Mouse (Mus musculus) megakaryocyte progenitor cell, adult 5-6 weeks (primary cell): ENCODE results near the gene Csnk1e. TPM values are rescaled to one million over a fixed set of nuclear protein-coding genes. Genes with fewer than 3 reads are reported as not detected.
A peak's percentile ranks its signal among the peaks of the same experiment; 100 is the strongest.
"Not testable (repeated sequence)": the region's sequence is repeated elsewhere in the genome, so short reads cannot be mapped to it uniquely, and the experiment has no call there.

Experiments used
- ATAC-seq: replicated peaks from 2 replicates; pipeline ENCODE4 v1.8.0; 2016; ENCODE audit warnings: mild to moderate bottlenecking, moderate TSS enrichment, inconsistent platforms; ENCODE audit not compliant: poor library complexity
- total RNA-seq, 2 experiments: library from RNA; stranded (forward) in 1 of 2; stranded (reverse) in 1 of 2; fragments of 157-497, 149-512 nt in 1 of 2; fragments of 200-1000 nt in 1 of 2; gene quantifications; 2 replicates each; pipeline versions ENCODE4 v1.2.3 to v1.2.4; 2015 to 2017

The Csnk1e gene
- total RNA-seq (2015), result 32.0 and 45.6 TPM in 2 replicates
- total RNA-seq (2017), result 29.1 and 30.7 TPM in 2 replicates

DNA sequence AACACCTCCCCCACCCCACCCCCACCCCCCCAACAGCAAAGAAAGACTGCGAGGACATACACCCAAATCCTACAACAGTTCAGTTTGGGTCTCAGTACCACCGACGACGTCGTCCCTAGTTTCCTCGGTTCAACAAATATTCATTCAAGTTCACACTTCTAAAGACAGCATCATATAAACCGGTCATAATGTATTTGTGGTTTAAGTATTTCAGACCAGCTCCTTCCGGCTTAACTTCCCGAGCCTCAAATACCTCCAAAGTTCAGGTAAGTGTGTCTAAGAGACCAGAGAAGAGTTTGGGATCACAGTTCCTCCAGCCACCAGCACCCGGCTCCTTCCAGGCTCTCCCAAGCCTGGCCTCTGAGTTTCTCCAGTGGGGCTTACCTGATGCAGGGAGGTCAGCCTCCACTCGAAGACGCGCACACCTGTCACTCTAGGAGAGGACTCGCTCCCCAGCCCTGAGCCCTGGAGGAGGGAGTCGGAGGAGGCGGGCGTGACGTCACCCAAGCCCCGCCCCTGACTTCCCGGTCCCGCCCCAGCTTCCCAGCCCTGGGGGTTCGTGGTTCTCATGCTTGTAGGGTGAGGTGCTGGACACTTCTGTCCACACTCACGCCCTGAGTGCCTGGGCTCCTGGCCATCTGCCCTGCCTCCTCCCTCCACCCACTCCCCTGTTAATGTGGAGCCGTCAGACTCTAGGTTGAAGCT is at the start of gene Csnk1e:
Gene Csnk1e (minus strand): TSS at position 461 of the 705 bp plus-strand sequence.
- peak; percentile 79 for ATAC-seq

DNA sequence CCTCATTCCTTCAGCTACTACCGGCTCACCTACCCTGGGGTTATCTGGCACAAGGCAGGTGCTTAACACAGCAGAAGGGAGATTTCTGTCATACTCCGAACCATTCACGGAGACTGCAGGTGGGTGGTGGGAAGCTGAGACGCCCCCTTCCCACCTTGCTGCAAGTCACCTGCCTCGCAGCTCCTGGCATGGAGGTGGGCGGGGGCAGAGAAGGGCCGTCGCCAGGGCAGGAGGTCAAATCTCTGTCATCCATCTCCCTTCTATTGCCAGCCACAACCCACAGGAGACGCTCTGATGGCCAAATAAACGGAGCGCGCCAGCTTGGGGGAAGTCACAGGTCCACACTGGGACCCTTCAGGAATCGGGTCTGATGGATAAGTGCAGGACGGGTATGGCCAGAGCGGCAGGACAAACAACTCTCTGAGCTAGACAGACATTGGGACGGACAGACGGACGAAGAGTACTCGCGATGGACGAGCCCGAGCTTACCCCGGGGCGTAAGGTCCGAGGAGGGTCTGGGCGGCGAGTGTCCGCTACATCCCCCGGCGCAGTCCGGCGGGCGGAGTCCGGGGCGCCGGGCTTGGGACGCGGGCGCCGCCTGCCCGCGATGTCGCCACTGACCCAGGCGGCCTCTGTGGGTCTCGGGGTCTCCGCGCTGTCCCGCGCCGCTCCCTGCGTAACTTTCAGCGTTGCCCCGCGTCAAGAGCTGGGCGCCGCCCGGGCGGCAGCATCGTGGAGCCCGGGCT is 49.5 kb upstream of the Csnk1e start, which contains the start of gene Kcnj4:
Gene Kcnj4 (minus strand): TSS at position 535 of the 746 bp plus-strand sequence.
- ATAC-seq, result no peak

DNA sequence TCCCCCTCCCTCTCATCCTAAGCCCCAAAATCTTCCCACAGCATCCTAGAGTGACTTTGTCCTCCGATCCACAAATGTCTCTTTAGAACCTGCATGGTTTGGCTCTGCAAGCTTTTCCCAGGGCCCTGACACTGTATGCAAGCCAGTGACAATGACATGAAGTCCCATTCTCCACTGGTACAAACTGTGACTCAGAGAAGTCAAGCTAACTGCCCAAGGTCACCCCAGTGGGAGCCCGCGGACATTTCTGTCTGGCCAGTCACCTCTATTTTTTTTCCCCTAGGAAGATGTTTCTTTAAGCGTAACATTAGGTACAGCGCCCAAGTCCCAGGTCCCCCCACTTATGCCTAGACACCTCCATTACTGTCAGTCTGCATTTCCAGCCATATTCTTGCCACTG is 48.1 kb upstream of the Csnk1e start:
- no peak for ATAC-seq

DNA sequence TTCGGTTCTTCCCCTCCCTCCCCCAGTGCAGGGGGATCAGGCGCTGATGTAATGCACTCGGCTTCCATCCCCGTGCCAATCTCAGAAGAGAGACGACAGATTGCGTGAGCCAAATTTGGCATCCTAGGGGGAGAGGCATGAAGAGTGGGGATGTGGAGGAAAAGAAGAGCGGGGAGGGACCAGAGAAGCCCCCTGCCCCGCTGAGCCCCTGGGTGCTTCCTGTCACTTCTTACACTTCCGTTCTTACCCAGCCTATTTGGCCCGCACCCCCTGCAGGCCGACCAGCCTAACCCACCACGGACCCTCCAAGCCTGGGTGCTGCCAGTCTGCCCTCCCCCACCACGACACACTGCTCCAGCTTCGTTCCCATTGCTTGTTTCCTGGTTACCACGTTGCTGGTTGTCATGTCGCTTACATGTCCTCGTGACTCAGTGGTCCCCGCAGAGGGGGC is 47.5 kb upstream of the Csnk1e start:
- ATAC-seq, result no peak

DNA sequence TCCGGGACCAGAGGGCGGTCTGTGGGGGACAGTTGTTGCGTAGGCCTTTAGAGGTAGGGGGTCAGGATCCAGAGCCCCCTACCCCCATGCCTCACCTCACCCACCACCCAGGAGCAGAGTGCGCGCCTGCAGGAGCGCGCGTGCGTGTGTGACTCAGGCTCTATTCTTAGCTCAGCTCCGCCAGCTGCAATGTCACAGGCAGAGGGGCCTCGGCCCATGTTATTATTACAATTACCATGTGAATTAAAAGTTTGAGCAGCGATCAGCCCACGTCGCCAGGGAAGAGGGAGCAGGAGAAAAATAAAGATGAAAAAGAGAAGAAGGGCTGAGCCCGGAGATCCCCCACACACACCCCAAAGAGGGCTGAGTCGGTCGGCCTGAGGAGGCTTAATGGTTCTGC is 44.7 kb upstream of the Csnk1e start:
- no peak for ATAC-seq

DNA sequence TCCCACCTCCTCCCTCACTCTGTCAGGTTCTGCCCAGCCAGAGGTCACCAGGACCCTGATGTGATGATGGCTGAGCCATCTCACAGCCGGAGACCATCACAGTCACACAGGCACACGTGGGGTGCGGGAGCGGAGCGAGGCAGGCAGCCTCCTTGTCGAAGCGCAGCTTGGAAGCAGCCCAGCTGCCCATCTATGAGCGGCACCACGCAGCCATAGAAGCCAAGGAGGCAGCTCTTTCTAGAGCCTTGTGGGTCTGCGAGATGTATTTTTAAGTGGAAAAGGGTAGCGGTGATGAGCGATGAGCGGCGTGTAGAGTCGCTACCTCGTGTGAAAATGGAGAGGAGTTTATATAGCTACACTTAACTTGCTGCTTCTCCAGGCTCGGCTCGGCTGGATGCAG is 38.2 kb upstream of the Csnk1e start:
- no peak for ATAC-seq

DNA sequence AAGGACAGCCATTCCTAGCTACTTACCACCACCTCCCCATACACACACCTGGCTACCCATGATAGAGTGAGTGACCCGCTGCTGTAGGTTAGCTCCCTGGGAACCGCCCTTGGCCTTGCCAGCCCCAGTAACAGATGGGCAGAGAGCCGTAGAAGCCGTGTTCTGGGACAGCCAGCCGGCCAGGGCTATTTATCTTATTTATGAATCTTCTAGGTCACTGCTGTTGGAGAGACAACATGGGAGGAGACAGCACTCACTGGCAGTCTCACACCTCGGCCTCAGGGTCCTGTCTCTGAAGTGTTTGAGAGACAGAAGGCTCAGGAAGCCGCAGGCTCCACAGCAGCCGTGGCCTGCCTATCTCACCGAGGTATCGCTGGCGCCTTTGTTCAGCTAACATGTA is 34.1 kb upstream of the Csnk1e start:
- ATAC-seq, result no peak

DNA sequence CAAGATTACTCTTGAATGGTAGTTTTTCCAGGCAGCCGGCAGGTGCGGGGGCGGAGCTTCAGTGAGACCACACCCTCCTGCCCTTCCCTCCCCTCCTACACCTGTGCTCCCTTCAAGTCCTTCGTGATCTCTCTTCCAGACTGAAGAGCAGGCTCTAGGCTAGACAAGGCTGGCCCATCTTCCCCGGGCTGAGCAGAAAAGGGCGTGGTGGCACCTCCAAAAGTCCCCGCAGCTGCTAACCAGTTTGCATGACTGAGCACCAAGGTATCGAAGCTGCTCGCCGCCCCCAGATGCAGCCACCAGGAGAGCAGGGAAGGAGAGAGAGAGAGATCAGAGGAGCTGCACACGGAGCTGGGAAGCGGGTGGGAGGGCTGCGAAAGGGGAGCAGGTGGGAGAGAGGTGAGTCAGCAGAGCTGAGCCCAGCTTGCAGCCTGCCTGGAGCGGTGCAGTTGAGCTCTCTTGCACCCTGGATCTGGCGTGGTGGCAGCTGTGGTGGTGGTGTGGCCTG is 25.9 kb upstream of the Csnk1e start:
- no peak for ATAC-seq

DNA sequence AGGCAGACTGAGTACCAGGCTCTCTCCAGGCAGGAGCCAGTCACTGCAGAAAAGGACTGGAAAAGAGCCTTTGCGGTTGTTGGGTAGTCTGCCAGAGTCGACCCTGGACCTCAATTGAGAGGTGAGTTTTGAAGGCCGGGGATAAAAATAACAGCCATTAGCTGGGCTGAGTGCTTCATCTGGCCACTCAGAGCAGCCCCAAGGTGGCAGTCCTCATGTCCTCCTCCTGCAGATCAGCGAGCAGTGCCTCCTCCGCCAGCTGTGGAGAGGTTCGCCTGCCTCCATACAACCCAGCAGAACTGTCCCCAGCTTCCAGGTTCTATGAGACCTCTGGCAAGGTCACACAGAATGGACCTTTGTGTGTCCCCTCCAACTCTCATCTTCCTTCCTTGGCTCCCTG is 21.9 kb upstream of the Csnk1e start:
- no peak for ATAC-seq

DNA sequence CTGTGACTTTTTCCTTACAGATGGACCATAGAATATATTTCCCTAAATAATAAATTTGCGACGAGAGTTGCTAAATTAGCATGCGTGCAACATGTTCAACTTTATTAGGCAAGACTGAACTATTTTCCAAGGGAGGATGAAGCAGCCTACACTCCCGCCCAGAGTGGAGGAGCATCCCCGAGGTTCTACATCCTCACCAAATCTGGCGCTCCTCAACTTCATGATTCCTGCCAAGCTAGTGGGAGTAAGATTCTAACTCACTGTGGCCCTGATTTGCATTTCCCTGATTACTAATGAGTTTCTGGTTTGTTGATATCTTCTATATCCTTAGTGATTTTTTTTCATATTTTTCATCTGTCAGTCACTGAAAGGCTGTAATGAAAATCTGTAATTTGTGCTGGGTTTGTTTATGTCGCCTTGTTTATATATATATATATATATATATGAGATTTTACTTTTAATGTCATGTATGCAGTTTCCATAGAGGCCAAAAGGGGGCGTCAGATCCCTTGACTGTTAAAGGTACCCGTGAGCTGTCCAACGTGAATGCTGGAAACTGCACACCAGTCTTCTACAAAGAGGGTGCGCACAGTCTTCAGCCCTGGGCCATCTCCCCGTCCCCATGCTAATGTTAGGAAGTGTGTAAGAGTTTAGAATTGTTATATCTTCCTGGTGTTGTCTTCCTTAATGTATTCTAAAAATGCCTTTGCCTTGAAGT is 18.4 kb upstream of the Csnk1e start:
- ATAC-seq, result no peak

DNA sequence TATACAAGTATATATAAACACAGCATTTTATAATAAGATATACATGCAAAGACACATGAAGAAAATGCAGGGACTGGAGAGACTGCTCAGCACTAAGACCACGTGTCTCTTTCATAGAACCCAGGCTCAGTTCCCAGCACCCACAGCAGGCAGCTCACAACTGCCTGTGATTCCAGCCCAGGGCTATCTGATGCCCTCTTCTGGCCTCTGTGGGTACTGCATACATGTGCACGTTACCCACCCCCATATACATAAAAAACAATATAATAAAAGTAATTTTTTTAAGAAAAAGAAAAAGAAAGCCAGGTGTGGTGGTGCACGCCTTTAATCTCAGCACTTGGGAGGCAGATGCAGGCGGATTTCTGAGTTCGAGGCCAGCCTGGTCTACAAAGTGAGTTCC is 17.7 kb upstream of the Csnk1e start:
- ATAC-seq, result no peak

DNA sequence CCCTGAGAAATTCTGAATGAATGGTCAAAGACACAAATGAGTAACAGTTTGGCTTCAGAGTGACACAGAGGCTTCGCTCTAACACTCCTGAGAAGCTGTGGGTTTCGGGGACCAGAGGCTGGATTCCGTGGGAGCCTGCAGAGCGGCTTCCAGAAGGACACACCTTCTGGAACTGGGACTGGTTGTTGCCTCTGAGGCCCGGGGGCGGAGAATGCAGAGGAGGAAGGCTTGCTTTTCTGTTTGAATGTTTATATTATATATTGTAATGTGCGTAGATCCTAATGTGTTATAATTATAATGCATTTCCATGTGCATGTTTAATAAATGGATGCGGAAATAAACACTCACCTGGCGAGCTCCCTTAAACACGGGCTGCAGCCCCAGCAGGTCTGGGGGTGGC is 15.7 kb upstream of the Csnk1e start:
- ATAC-seq, result no peak

DNA sequence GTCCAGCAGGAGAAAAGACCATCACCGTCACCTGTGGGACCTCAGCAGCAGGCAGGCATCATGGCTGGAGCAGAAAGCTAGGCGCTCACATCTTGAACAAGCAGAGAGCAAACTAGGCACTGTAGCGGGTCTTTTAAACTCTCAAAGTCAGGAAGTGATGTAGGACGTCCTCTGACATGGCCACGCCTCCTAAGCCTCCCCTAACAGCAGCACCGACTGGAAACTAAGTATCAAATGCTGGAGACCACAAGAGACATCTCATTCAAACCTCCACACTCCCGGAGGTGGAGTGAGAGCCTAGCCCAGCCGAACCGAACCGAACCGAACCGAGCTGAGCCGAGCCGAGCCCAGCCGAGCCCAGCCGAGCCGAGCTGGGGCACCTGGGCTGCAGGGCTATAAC is 15.2 kb upstream of the Csnk1e start:
- ATAC-seq, result no peak

DNA sequence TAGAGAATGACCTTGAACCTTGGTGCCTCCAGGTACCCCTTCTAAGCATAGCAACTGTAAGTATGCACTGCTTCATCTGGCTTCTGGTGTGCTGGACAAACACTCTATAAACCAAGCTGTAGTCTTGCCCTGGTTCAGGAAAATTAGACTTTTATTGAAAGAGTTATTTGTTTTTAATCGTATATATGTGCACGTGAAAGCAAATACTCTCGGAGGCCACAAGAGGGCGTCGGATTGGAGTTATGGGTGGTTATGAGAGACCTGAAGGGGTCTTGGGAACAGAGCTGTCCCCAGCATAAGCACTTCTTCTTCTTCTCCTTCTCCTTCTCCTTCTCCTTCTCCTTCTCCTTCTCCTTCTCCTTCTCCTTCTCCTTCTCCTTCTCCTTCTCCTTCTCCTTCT is 14.2 kb upstream of the Csnk1e start:
- no peak for ATAC-seq

DNA sequence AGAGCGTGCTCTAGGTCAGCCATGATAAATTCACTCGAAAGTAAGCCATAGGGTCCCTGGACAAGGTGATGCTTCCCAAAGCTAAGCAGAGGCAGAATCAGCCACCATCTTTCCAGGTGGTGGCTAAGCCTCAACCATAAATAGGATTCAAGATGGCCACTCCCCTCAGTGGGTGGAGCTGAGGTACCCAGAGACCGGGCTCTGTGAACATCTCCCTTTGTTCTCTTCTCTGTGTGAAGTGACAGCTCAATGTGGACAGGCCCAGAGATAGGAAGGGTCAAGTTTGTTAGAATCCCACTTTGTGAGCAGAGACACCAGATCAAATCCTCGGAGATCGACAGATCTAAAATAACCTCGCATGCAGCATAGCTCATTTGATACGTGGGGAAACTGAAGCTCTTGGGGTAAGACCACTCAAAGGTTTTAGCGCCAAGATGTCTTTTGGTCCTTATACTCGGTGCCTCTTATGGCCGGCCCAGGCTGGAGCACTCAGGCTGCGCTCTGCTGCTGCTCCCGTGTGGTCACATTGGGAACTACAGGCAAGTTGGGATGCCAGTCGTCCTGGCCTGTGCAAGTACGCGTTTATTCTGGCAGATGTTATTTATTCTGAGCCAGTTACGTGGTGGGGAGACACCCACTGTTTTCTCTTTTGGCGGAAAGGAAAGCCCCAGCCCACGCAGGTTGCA is 11.4 kb upstream of the Csnk1e start:
- ATAC-seq, result peak; percentile 99

DNA sequence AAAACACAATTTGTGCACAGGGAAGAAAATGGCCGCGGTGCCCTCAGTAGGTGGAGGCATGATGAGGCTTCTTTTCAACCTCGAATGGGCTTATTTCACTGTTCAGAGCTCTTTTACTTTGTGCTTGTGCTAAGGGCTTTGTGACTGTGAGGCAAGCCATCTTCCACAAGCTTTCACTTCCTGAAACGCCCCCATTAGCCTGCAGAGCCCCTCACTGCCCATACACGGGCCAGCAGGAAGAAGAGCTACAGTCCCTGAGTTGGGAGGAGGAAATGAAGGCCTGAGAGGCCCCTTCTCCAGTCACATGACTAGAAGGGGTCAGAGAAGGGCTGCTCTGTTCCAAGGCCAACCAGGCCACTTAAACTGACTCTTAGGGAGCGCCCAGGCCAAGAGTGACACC is 1.2 kb upstream of the Csnk1e start:
- peak; percentile 60 for ATAC-seq

DNA sequence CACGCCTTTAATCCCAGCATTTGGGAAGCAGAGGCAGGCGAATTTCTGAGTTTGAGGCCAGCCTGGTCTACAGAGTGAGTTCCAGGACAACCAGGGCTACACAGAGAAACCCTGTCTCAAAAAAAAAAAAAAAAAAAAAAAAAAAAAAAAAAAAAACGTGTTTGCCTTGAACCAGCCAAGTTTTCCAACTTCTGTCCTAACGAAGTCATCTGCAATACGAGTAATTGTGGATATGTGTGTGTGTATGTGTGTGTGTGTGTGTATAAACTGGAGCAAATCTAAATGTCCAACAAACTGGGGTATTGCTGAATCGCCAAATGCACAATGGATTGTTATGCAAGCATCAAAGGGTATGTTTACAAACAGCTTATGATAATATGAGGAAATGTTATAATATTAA is 738 bp upstream of the Csnk1e start:
- not testable (repeated sequence) for ATAC-seq

DNA sequence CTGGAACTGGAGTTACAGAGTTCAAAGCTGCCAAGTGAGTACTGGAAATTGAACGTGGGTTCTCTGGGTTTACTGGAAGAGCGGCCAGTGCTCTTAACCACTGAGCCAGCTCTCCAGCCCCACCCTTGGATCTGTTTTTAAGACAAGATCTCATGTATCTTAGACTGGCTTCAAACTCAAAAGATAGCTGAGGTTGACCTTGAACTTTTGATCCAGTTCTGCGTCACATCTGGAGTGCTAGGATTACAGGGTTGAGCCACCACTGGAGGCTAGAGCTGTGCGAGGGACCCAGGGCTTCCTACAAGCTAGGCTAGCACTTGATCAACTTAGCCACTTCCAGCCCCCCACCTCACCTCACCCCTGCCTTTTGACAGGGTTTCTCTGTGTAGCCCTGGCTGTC is 1.5 kb downstream of the Csnk1e start:
- ATAC-seq, result no peak

DNA sequence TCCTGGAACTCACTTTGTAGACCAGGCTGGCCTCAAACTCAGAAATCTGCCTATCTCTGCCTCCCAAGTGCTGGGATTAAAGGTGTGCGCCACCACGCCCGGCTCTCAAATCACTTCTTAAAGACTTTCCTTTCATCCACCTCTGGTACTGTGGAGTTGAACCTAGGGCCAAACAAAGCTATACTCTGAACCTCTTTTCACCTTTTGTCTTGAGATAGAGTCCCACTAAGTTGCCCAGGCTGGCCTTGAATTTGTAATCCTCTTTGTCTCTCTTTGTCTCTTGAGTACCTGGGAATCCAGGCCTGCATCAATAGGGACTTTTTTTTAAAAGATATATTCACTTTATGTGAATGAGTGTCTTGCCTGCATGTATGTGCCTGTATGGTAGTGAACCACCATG is 7.3 kb downstream of the Csnk1e start:
- ATAC-seq, result no peak

DNA sequence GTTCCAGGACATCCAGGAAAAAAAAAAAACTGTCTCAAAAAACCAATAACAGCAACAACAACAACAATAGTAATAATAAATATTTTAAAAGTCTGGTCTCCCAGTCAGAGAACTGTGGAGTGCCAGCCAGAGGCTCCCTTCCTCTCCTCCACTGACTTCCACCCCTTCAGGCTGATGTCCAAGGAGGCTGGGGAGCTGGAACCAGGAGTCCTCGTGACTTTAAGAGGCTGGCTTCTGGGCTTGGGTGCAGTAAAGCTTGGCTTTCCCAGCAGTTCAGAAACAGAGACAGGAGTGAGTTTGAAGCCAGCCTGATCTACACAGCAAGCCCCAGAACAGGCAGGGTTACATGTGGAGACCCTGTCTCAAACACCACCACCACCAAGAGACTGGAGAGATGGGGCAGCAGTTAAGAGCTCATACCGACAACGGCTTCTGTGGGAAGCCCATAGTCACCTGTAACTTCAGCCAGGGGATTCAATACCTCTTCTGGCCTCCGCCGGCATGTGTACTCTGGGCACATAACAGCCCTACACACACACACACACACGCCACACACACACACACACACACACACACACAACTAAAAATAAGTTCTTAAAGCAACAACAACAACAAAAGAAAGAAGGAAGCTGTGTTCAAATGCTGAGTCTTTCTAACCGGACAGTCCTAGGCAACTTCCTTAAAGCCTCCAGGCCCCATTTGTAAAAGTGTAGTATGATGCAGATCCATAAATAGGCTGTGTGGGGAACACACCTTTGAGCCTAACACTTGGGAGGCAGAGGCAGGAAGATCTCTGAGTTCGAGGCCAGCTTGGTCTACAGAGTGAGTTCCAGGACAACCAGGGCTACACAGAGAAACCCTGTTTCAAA is 9.3 kb downstream of the Csnk1e start:
- ATAC-seq, result no peak
